Mouse (Mus musculus): ENCODE data around the gene Pde11a. TPM values are rescaled to one million over a fixed set of nuclear protein-coding genes. Genes with fewer than 3 reads are reported as not detected.

Gene Pde11a
- polyA plus RNA-seq, 1 experiment, result 0.83 TPM

GRCm38 (mm10) chr2:76323185-76323875 lies 15.2 kb downstream of the Pde11a start:
- Histone ChIP-seq H3K27me3 (replicated peaks; ENCODE audit: control insufficient read depth, insufficient read depth, low read length) (no peaks in the 10 kb centered on the region), H3K36me3 (ENCODE audit: control insufficient read depth, insufficient read depth, low read length) (no peaks in the 10 kb centered on the region), H3K4me1 (ENCODE audit: control insufficient read depth, insufficient read depth, low read length) (no peaks in the 10 kb centered on the region), H3K4me3 (ENCODE audit: insufficient read depth, low read depth, low read length) (no peak overlapping the region), H3K27ac (ENCODE audit: insufficient read depth, low read depth, low read length) (no peak overlapping the region)
- DNase-seq, result no peak
- no peak for TF ChIP-seq CTCF (conservative IDR thresholded peaks at IDR 0.05; ENCODE audit: insufficient read depth, insufficient read length, low read depth, low read length)
- TF ChIP-seq POLR2A (IDR thresholded peaks at IDR 0.05; ENCODE audit: low read depth, low read length), result no peak
- WGBS, result 61% methylated on average over 21 of the region's 21 CpGs

GRCm38 (mm10) chr2:76320336-76320735 lies 18.2 kb downstream of the Pde11a start:
- no peak for DNase-seq
- Histone ChIP-seq H3K27me3 (replicated peaks; ENCODE audit: control insufficient read depth, insufficient read depth, low read length) (no peaks in the 10 kb centered on the region; the same call in 1 of the 2 replicates), H3K36me3 (ENCODE audit: control insufficient read depth, insufficient read depth, low read length) (no peaks in the 10 kb centered on the region), H3K4me3 (ENCODE audit: insufficient read depth, low read depth, low read length) (no peak overlapping the region), H3K27ac (ENCODE audit: insufficient read depth, low read depth, low read length) (no peak overlapping the region), H3K4me1 (ENCODE audit: control insufficient read depth, insufficient read depth, low read length) (no peaks in the 10 kb centered on the region)
- WGBS, result 89% methylated on average over 6 of the region's 6 CpGs
- TF ChIP-seq POLR2A (IDR thresholded peaks at IDR 0.05; ENCODE audit: low read depth, low read length) (no peak), CTCF (conservative IDR thresholded peaks at IDR 0.05; ENCODE audit: insufficient read depth, insufficient read length, low read depth, low read length) (no peak)

GRCm38 (mm10) chr2:76319231-76319630 lies 19.3 kb downstream of the Pde11a start:
- 70% methylated on average over 6 of the region's 6 CpGs for WGBS
- TF ChIP-seq CTCF (conservative IDR thresholded peaks at IDR 0.05; ENCODE audit: insufficient read depth, insufficient read length, low read depth, low read length), result no peak

GRCm38 (mm10) chr2:76287671-76288070 lies 50.9 kb downstream of the Pde11a start:
- WGBS, result 94% methylated on average over 3 of the region's 3 CpGs
- Histone ChIP-seq H3K27ac (ENCODE audit: insufficient read depth, low read depth, low read length) (no peak overlapping the region), H3K27me3 (replicated peaks; ENCODE audit: control insufficient read depth, insufficient read depth, low read length) (no peaks in the 10 kb centered on the region), H3K36me3 (ENCODE audit: control insufficient read depth, insufficient read depth, low read length) (no peaks in the 10 kb centered on the region), H3K4me1 (ENCODE audit: control insufficient read depth, insufficient read depth, low read length) (no peaks in the 10 kb centered on the region), H3K4me3 (ENCODE audit: insufficient read depth, low read depth, low read length) (no peak overlapping the region)
- no peak for DNase-seq
- TF ChIP-seq CTCF (conservative IDR thresholded peaks at IDR 0.05; ENCODE audit: insufficient read depth, insufficient read length, low read depth, low read length) (no peak), POLR2A (IDR thresholded peaks at IDR 0.05; ENCODE audit: low read depth, low read length) (no peak)

More at GRCm38 (mm10) chr2:76319231-76319630, 19.3 kb downstream of the Pde11a start:
- H3K27me3 ChIP-seq (replicated peaks; ENCODE audit: control insufficient read depth, insufficient read depth, low read length), result no peaks in the 10 kb centered on the region; the same call in 1 of the 2 replicates
- no peak overlapping the region for H3K4me3 ChIP-seq (ENCODE audit: insufficient read depth, low read depth, low read length)
- no peaks in the 10 kb centered on the region for H3K36me3 ChIP-seq (ENCODE audit: control insufficient read depth, insufficient read depth, low read length)
- no peak overlapping the region for H3K27ac ChIP-seq (ENCODE audit: insufficient read depth, low read depth, low read length)
- DNase-seq, result no peak
- no peaks in the 10 kb centered on the region for H3K4me1 ChIP-seq (ENCODE audit: control insufficient read depth, insufficient read depth, low read length)

- Histone ChIP-seq H3K4me3 (ENCODE audit: insufficient read depth, low read depth, low read length) (no peak overlapping the region), H3K36me3 (ENCODE audit: control insufficient read depth, insufficient read depth, low read length) (no peaks in the 10 kb centered on the region), H3K27me3 (replicated peaks; ENCODE audit: control insufficient read depth, insufficient read depth, low read length) (no peaks in the 10 kb centered on the region), H3K27ac (ENCODE audit: insufficient read depth, low read depth, low read length) (no peak overlapping the region), H3K4me1 (ENCODE audit: control insufficient read depth, insufficient read depth, low read length) (no peaks in the 10 kb centered on the region)
- WGBS, result 81% methylated on average over 4 of the region's 4 CpGs
- TF ChIP-seq POLR2A (IDR thresholded peaks at IDR 0.05; ENCODE audit: low read depth, low read length) (no peak), CTCF (conservative IDR thresholded peaks at IDR 0.05; ENCODE audit: insufficient read depth, insufficient read length, low read depth, low read length) (no peak)
- DNase-seq, result no peak
Measured at GRCm38 (mm10) chr2:76286288-76286740, 52.3 kb downstream of the Pde11a start.

GRCm38 (mm10) chr2:76285150-76285549 lies 53.4 kb downstream of the Pde11a start:
- H3K36me3 ChIP-seq (ENCODE audit: control insufficient read depth, insufficient read depth, low read length), result no peaks in the 10 kb centered on the region

GRCm38 (mm10) chr2:76283378-76284132 lies 55.0 kb downstream of the Pde11a start:
- 85% methylated on average over 6 of the region's 6 CpGs for WGBS

More at GRCm38 (mm10) chr2:76285150-76285549, 53.4 kb downstream of the Pde11a start:
- 76% methylated on average over 3 of the region's 3 CpGs for WGBS
- TF ChIP-seq CTCF (conservative IDR thresholded peaks at IDR 0.05; ENCODE audit: insufficient read depth, insufficient read length, low read depth, low read length), result no peak
- TF ChIP-seq POLR2A (IDR thresholded peaks at IDR 0.05; ENCODE audit: low read depth, low read length), result no peak
- H3K4me1 ChIP-seq (ENCODE audit: control insufficient read depth, insufficient read depth, low read length), result no peaks in the 10 kb centered on the region
- H3K27me3 ChIP-seq (replicated peaks; ENCODE audit: control insufficient read depth, insufficient read depth, low read length), result no peaks in the 10 kb centered on the region
- H3K27ac ChIP-seq (ENCODE audit: insufficient read depth, low read depth, low read length), result no peak overlapping the region
- no peak for DNase-seq
- H3K4me3 ChIP-seq (ENCODE audit: insufficient read depth, low read depth, low read length), result no peak overlapping the region

More at GRCm38 (mm10) chr2:76283378-76284132, 55.0 kb downstream of the Pde11a start:
- Histone ChIP-seq H3K4me1 (ENCODE audit: control insufficient read depth, insufficient read depth, low read length) (no peaks in the 10 kb centered on the region), H3K36me3 (ENCODE audit: control insufficient read depth, insufficient read depth, low read length) (no peaks in the 10 kb centered on the region), H3K4me3 (ENCODE audit: insufficient read depth, low read depth, low read length) (no peak overlapping the region), H3K27ac (ENCODE audit: insufficient read depth, low read depth, low read length) (no peak overlapping the region), H3K27me3 (replicated peaks; ENCODE audit: control insufficient read depth, insufficient read depth, low read length) (no peaks in the 10 kb centered on the region)
- TF ChIP-seq POLR2A (IDR thresholded peaks at IDR 0.05; ENCODE audit: low read depth, low read length) (no peak), CTCF (conservative IDR thresholded peaks at IDR 0.05; ENCODE audit: insufficient read depth, insufficient read length, low read depth, low read length) (no peak)
- DNase-seq, result peak; percentile 13
